Mouse (Mus musculus) MEL (cell line): ENCODE measurements around the gene Myt1l. TPM values are rescaled to one million over a fixed set of nuclear protein-coding genes. Genes with fewer than 3 reads are reported as not detected.

Experiments used
- DNase-seq: peaks from one replicate; pipeline ENCODE4 v3.0.0; 2011; ENCODE audit warnings: low read depth, low spot score
- H3K27ac ChIP-seq: 2 replicates; pipeline ENCODE4 v1.5.1; 2012; ENCODE audit warnings: low read depth, mild to moderate bottlenecking, control low read depth, low read length, moderate library complexity; ENCODE audit not compliant: control insufficient read depth
- H3K27me3 ChIP-seq, 2 experiments: fragments of 150-350 bp in 1 of 2; sonication (generic) in 1 of 2; 2 replicates each; pipeline ENCODE4 v1.6.1; 2012; ENCODE audit warnings: low read length in 2 of 2, mild to moderate bottlenecking in 2 of 2, improper control_type of control experiment in 1 of 2, moderate library complexity in 1 of 2; ENCODE audit not compliant: insufficient read depth in 2 of 2, control insufficient read depth in 1 of 2
- H3K36me3 ChIP-seq, 2 experiments: 2 replicates each; pipeline ENCODE4 v1.6.1; 2012 to 2014; ENCODE audit warnings: low read length in 2 of 2, improper control_type of control experiment in 1 of 2, inconsistent platforms in 1 of 2, mild to moderate bottlenecking in 1 of 2; ENCODE audit not compliant: insufficient read depth in 2 of 2, control insufficient read depth in 1 of 2
- H3K4me1 ChIP-seq, 2 experiments: fragments of 150-350 bp in 1 of 2; sonication (generic) in 1 of 2; 2 replicates each; pipeline ENCODE4 v1.6.1; 2012; ENCODE audit warnings: low read length in 2 of 2, improper control_type of control experiment in 1 of 2, mild to moderate bottlenecking in 1 of 2; ENCODE audit not compliant: insufficient read depth in 2 of 2, control insufficient read depth in 1 of 2
- H3K4me3 ChIP-seq, 2 experiments: fragments of 150-350 bp in 1 of 2; sonication (generic) in 1 of 2; 2 replicates each; pipeline ENCODE4 v1.5.1; 2012; ENCODE audit warnings: low read depth in 2 of 2, low read length in 2 of 2, mild to moderate bottlenecking in 2 of 2, moderate library complexity in 2 of 2, control low read depth in 1 of 2, improper control_type of control experiment in 1 of 2; ENCODE audit not compliant: control insufficient read depth in 1 of 2, insufficient read depth in 1 of 2
- H3K79me2 ChIP-seq: 2 replicates; pipeline ENCODE4 v1.6.1; 2012; ENCODE audit warnings: mild to moderate bottlenecking, low read length, moderate library complexity; ENCODE audit not compliant: control insufficient read depth, poor library complexity, insufficient read depth
- H3K9ac ChIP-seq: 2 replicates; pipeline ENCODE4 v1.6.1; 2012; ENCODE audit warnings: low read depth, mild to moderate bottlenecking, control low read depth, low read length, moderate library complexity; ENCODE audit not compliant: control insufficient read depth, poor library complexity, severe bottlenecking
- H3K9me3 ChIP-seq: fragments of 150-350 bp; sonication (generic); replicated peaks from 2 replicates; pipeline ENCODE4 v1.6.1; 2012; ENCODE audit warnings: mild to moderate bottlenecking, low read length, improper control_type of control experiment, moderate library complexity; ENCODE audit not compliant: insufficient read depth
- BHLHE40 ChIP-seq: IDR thresholded peaks from 2 replicates; pipeline ENCODE4 v1.6.1; 2012; ENCODE audit warnings: low read depth, mild to moderate bottlenecking, inconsistent platforms, low read length, improper control_type of control experiment, borderline replicate concordance
- CHD1 ChIP-seq: IDR thresholded peaks from 2 replicates; pipeline ENCODE4 v1.6.1; 2012; ENCODE audit warnings: low read depth, mild to moderate bottlenecking, inconsistent platforms, low read length, improper control_type of control experiment
- CHD2 ChIP-seq: IDR thresholded peaks from 2 replicates; pipeline ENCODE4 v1.6.1; 2011; ENCODE audit warnings: low read length, improper control_type of control experiment
- CTCF ChIP-seq, 3 experiments: IDR thresholded peaks in 2 of 3; conservative IDR thresholded peaks in 1 of 3; 2 replicates each; pipeline ENCODE4 v1.5.1; 2011 to 2012; ENCODE audit warnings: low read length in 3 of 3, low read depth in 2 of 3, mild to moderate bottlenecking in 2 of 3, improper control_type of control experiment in 1 of 3, inconsistent platforms in 1 of 3, mixed read lengths in 1 of 3, moderate library complexity in 1 of 3; ENCODE audit not compliant: control insufficient read depth in 1 of 3, insufficient read depth in 1 of 3, poor library complexity in 1 of 3, severe bottlenecking in 1 of 3
- ELF1 ChIP-seq: IDR thresholded peaks from 2 replicates; pipeline ENCODE4 v1.6.1; 2014; ENCODE audit warnings: low read depth, mild to moderate bottlenecking, inconsistent platforms, low read length, improper control_type of control experiment, moderate library complexity
- EP300 ChIP-seq, 2 experiments: IDR thresholded peaks; 2 replicates each; pipeline ENCODE4 v1.6.1; 2011; ENCODE audit warnings: improper control_type of control experiment in 2 of 2, low read length in 2 of 2, low read depth in 1 of 2, mild to moderate bottlenecking in 1 of 2
- ETS1 ChIP-seq: IDR thresholded peaks from 2 replicates; pipeline ENCODE4 v1.6.1; 2012; ENCODE audit warnings: low read depth, mild to moderate bottlenecking, inconsistent platforms, low read length, improper control_type of control experiment, moderate library complexity
- GABPA ChIP-seq: IDR thresholded peaks from 2 replicates; pipeline ENCODE4 v1.6.1; 2012; ENCODE audit warnings: low read depth, mild to moderate bottlenecking, inconsistent platforms, low read length, improper control_type of control experiment, moderate library complexity
- GATA1 ChIP-seq: IDR thresholded peaks from 2 replicates; pipeline ENCODE4 v1.6.1; 2011; ENCODE audit warnings: low read depth, low read length, improper control_type of control experiment
- MAX ChIP-seq: IDR thresholded peaks from 2 replicates; pipeline ENCODE4 v1.6.1; 2011; ENCODE audit warnings: low read length, improper control_type of control experiment
- MXI1 ChIP-seq: IDR thresholded peaks from 2 replicates; pipeline ENCODE4 v1.6.1; 2011; ENCODE audit warnings: mild to moderate bottlenecking, low read depth, low read length, improper control_type of control experiment
- MYC ChIP-seq: IDR thresholded peaks from 2 replicates; pipeline ENCODE4 v1.6.1; 2011; ENCODE audit warnings: low read depth, mild to moderate bottlenecking, low read length, improper control_type of control experiment, moderate library complexity
- NELFE ChIP-seq: IDR thresholded peaks from 2 replicates; pipeline ENCODE4 v1.6.1; 2011; ENCODE audit warnings: low read depth, low read length, improper control_type of control experiment
- POLR2AphosphoS2 ChIP-seq: IDR thresholded peaks from 2 replicates; pipeline ENCODE4 v1.6.1; 2011; ENCODE audit warnings: low read length, improper control_type of control experiment
- RAD21 ChIP-seq: IDR thresholded peaks from 2 replicates; pipeline ENCODE4 v1.6.1; 2011; ENCODE audit warnings: mild to moderate bottlenecking, low read depth, low read length, improper control_type of control experiment
- SIN3A ChIP-seq: IDR thresholded peaks from 2 replicates; pipeline ENCODE4 v1.6.1; 2012; ENCODE audit warnings: low read length, improper control_type of control experiment, inconsistent platforms
- SMC3 ChIP-seq: IDR thresholded peaks from 2 replicates; pipeline ENCODE4 v1.6.1; 2011; ENCODE audit warnings: low read depth, low read length, improper control_type of control experiment
- TAL1 ChIP-seq: IDR thresholded peaks from 2 replicates; pipeline ENCODE4 v1.6.1; 2012; ENCODE audit warnings: mild to moderate bottlenecking, inconsistent platforms, low read length, moderate library complexity, mixed read lengths
- TBP ChIP-seq: IDR thresholded peaks from 2 replicates; pipeline ENCODE4 v1.8.0; 2011; ENCODE audit warnings: low read depth, low read length, improper control_type of control experiment
- TCF12 ChIP-seq: IDR thresholded peaks from 2 replicates; pipeline ENCODE4 v1.6.1; 2014; ENCODE audit warnings: low read depth, mild to moderate bottlenecking, inconsistent platforms, low read length, improper control_type of control experiment, moderate library complexity
- UBTF ChIP-seq: IDR thresholded peaks from 2 replicates; pipeline ENCODE4 v1.6.1; 2012; ENCODE audit warnings: low read depth, mild to moderate bottlenecking, inconsistent platforms, low read length, improper control_type of control experiment, moderate library complexity, borderline replicate concordance; ENCODE audit not compliant: insufficient read depth
- USF1 ChIP-seq: IDR thresholded peaks from 2 replicates; pipeline ENCODE4 v1.6.1; 2014; ENCODE audit warnings: low read depth, mild to moderate bottlenecking, inconsistent platforms, low read length, improper control_type of control experiment, moderate library complexity
- USF2 ChIP-seq, 2 experiments: IDR thresholded peaks; 2 replicates each; pipeline ENCODE4 v1.6.1; 2011 to 2012; ENCODE audit warnings: improper control_type of control experiment in 2 of 2, low read length in 2 of 2, borderline replicate concordance in 1 of 2, inconsistent platforms in 1 of 2, low read depth in 1 of 2, mild to moderate bottlenecking in 1 of 2; ENCODE audit not compliant: insufficient read depth in 1 of 2
- ZKSCAN1 ChIP-seq: IDR thresholded peaks from 2 replicates; pipeline ENCODE4 v1.6.1; 2012; ENCODE audit warnings: low read depth, mild to moderate bottlenecking, inconsistent platforms, low read length, improper control_type of control experiment, moderate library complexity
- polyA plus RNA-seq, 2 experiments: library from polyadenylated mRNA; stranded (reverse) in 1 of 2; unstranded in 1 of 2; fragments of >175 nt in 1 of 2; fragments of >200 nt in 1 of 2; gene quantifications; 2 replicates each; pipeline versions ENCODE4 v1.2.1 to v1.2.4; 2012; ENCODE audit warnings: low replicate concordance in 2 of 2, low read depth in 1 of 2; ENCODE audit not compliant: insufficient read length in 2 of 2, insufficient read depth in 1 of 2, missing spikeins in 1 of 2
- total RNA-seq: library from RNA; depleted of rRNA; stranded (reverse); fragments of 300-350 nt; gene quantifications from 2 replicates; pipeline ENCODE4 v1.2.3, GENCODE M21; 2012

The Myt1l gene
- total and polyA plus RNA-seq, 3 experiments, result not detected

GRCm38 (mm10) chr12:29701731-29702316 lies 173.6 kb downstream of the Myt1l start:
- H3K27me3 ChIP-seq, result no peaks in the 10 kb centered on the region
- H3K9me3 ChIP-seq, result no peaks in the 10 kb centered on the region
- H3K27ac ChIP-seq, result no peak overlapping the region
- H3K4me3 ChIP-seq, result no peak overlapping the region
- no peaks in the 10 kb centered on the region for H3K36me3 ChIP-seq
- no peaks in the 10 kb centered on the region for H3K4me1 ChIP-seq
- TF ChIP-seq CHD1 (no peak), GABPA (no peak), CTCF (IDR thresholded peaks at IDR 0.05 in 2 of 3, conservative IDR thresholded peaks at IDR 0.05 in 1 of 3; ENCODE audit: control insufficient read depth in 1 of 3, insufficient read depth in 1 of 3, low read depth in 2 of 3, low read length in 3 of 3, poor library complexity in 1 of 3, severe bottlenecking in 1 of 3) (no peak), CHD2 (no peak), TAL1 (no peak), RAD21 (no peak), SIN3A (no peak), MXI1 (no peak), ETS1 (no peak), EP300 (IDR thresholded peaks at IDR 0.05; ENCODE audit: low read depth in 1 of 2, low read length in 2 of 2) (no peak), POLR2AphosphoS2 (no peak)
- no peaks in the 10 kb centered on the region for H3K79me2 ChIP-seq
- no peak for DNase-seq
- H3K9ac ChIP-seq, result no peak overlapping the region

GRCm38 (mm10) chr12:29702626-29703025 lies 174.4 kb downstream of the Myt1l start:
- no peaks in the 10 kb centered on the region for H3K9me3 ChIP-seq
- no peak overlapping the region for H3K9ac ChIP-seq
- TF ChIP-seq USF1 (no peak), ETS1 (no peak), CHD2 (no peak), UBTF (no peak), MYC (no peak), MAX (no peak), TAL1 (no peak), USF2 (IDR thresholded peaks at IDR 0.05; ENCODE audit: borderline replicate concordance in 1 of 2, insufficient read depth in 1 of 2, low read depth in 1 of 2, low read length in 2 of 2) (no peak), ELF1 (no peak), TBP (no peak), NELFE (no peak), TCF12 (no peak), CTCF (IDR thresholded peaks at IDR 0.05 in 2 of 3, conservative IDR thresholded peaks at IDR 0.05 in 1 of 3; ENCODE audit: control insufficient read depth in 1 of 3, insufficient read depth in 1 of 3, low read depth in 2 of 3, low read length in 3 of 3, poor library complexity in 1 of 3, severe bottlenecking in 1 of 3) (no peak), BHLHE40 (no peak), CHD1 (no peak), POLR2AphosphoS2 (no peak), SMC3 (no peak), GATA1 (no peak), ZKSCAN1 (no peak)
- TF ChIP-seq, all 39 proteins: peak for 0
- no peak overlapping the region for H3K27ac ChIP-seq
- H3K27me3 ChIP-seq, result no peaks in the 10 kb centered on the region
- no peak for DNase-seq
- H3K4me1 ChIP-seq, result no peaks in the 10 kb centered on the region
- no peaks in the 10 kb centered on the region for H3K36me3 ChIP-seq
- no peaks in the 10 kb centered on the region for H3K79me2 ChIP-seq
- no peak overlapping the region for H3K4me3 ChIP-seq
